Mouse (Mus musculus) heart, postnatal 0 days (tissue): Measurements from ENCODE around the gene 2310039H08Rik.

Experiments used
- CTCF ChIP-seq: IDR thresholded peaks from 2 replicates; pipeline ENCODE4 v1.5.1; 2016; ENCODE audit warnings: antibody characterized with exemption, control low read depth, low read depth
- EP300 ChIP-seq: IDR thresholded peaks from 2 replicates; pipeline ENCODE4 v1.6.1; 2016; ENCODE audit warnings: antibody characterized with exemption, low read depth

DNA sequence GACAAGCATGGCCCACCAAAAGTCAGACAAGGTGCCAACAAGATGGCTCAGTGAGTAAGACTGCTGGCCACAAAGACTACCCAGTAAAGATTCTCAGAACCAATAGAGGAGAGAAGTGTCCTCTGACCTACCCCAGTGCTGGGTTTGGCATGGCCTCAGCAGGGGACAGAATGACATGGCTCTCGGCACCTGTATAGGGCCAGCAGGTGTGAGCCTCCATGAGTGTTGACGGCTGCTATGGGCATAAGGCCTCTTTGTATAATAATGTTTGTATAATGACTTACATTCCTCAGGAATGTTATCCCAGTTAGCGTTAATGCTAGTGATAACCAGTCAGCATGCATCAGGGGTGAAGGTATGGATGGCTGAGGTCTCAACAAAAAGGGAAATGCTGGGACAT, 3.7 kb downstream of the 2310039H08Rik start:
- no peak for TF ChIP-seq CTCF
- no peak for TF ChIP-seq EP300
